Mouse (Mus musculus): ENCODE data around the gene Shoc2. TPM values are rescaled to one million over a fixed set of nuclear protein-coding genes. Genes with fewer than 3 reads are reported as not detected.
"Not testable (repeated sequence)": the region's sequence is repeated elsewhere in the genome, so short reads cannot be mapped to it uniquely, and the experiment has no call there.

The Shoc2 gene
- polyA plus RNA-seq, 1 experiment from 2014 or later, result 55.2 TPM

DNA sequence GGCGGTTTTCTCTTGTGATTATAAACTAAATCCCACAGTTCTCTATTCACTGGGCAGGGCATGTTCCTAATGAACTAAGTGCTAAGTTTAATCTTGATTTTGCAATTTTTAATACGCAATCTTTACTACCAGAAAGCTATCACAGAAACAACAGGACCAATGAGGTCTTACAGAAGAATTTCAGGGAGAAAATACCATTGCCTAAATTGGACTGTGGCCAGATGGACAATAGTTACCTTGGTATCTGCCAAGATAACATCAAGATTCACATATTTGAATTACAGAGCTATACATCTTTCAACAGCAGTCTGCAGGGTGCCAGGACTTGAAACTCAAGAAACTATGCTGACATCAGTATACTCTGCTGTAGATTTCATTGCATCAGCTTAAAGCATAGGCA, 1.8 kb upstream of the Shoc2 start:
- H3K4me2 ChIP-seq (replicated peaks), result no peak overlapping the region; the same call in 1 of the 2 replicates
- no peak overlapping the region for H3K9ac ChIP-seq (replicated peaks)
- peaks cover 25% of the 10 kb centered on the region for H3K4me1 ChIP-seq
- H3K9me3 ChIP-seq, result no peaks in the 10 kb centered on the region
- no peaks in the 10 kb centered on the region for H3K27me3 ChIP-seq
- WGBS, result 96% methylated on average over 2 of the region's 2 CpGs
- H3K36me3 ChIP-seq, result peaks cover 16% of the 10 kb centered on the region
- no peak overlapping the region for H3K4me3 ChIP-seq
- ATAC-seq (replicated peaks), result no peak
- no peak overlapping the region for H3K27ac ChIP-seq (replicated peaks)

DNA sequence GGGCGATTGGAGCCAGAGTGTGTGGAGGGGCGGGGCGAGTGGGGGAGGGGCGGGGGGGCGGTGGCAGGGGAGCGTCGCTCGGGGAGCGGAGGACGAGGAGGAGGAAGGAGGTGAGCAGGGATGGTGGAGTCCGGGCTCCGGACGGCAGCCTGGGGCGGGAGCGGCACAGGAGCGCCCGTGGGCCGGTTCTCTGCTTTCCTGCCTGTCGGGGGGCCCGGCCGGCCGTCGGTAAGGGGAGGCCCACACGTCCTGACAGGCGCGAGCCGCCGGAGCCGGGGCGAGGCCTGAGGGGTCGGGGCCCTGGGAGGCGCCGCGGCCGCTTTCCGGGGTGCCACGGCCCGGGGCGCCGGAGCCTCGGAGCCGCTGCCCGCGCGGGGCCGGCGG, 672 bp downstream of the Shoc2 start:
- under 1% methylated on average over 43 of the region's 47 CpGs for WGBS
- Histone ChIP-seq H3K9me3 (no peaks in the 10 kb centered on the region), H3K4me3 (peak overlapping the region; percentile 99), H3K4me1 (peaks cover 34% of the 10 kb centered on the region), H3K27me3 (no peaks in the 10 kb centered on the region), H3K4me2 (replicated peaks) (peak overlapping the region; percentile 65), H3K9ac (replicated peaks) (peak overlapping the region; percentile 96), H3K27ac (replicated peaks) (peak overlapping the region; percentile 95), H3K36me3 (no peaks in the 10 kb centered on the region)
- no peak; the same call in 1 of the 2 replicates for ATAC-seq (replicated peaks)

DNA sequence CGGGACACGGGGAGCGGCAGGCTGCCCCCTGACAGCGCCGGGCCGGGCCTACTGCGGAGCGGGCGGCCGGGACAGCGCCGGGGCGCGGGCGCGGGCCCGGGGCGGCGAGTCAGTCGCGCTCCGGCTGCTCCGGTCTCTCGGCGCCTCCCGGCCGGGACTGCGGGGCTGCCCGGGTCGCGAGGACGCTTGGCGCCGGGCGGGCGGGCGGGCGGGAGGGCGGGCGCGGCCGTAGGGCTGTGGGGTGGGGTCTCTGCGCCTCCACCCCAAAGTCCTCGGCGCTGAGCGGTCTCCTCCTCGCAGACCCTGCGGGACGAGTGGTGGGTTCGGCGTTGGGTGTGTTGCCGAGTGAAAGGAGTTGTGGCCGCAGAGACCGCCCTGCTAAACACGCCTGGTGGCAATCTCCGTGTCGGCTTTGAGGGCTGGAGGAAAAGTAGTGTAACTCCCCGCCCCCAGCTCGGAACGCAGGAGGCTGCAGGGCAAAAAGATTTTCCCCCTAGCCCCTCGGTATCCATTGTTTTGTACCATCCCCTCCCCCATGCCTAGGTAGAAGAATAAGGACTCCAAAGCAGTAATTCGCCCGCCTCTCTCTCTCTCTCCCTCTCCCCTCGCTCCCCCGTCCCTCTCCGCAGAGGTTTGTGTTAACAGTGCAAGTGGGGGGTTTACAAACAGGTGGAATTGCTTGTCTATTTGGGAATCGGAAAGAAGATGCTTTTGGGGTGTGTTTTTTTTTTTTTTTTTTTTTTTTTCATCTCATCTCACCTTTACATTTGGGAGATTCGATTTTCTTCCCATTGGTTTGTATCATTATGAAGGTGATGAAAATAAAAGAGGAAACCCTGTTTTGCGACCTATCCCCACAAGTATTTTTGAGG, 1.3 kb downstream of the Shoc2 start:
- Histone ChIP-seq H3K4me2 (replicated peaks) (peak overlapping the region; percentile 65), H3K27me3 (no peaks in the 10 kb centered on the region), H3K9me3 (no peaks in the 10 kb centered on the region), H3K4me1 (peaks cover 34% of the 10 kb centered on the region), H3K36me3 (no peaks in the 10 kb centered on the region), H3K4me3 (peak overlapping the region; percentile 99), H3K27ac (replicated peaks) (peak overlapping the region; percentile 95), H3K9ac (replicated peaks) (peak overlapping the region; percentile 96)
- peak; percentile 3 for ATAC-seq (replicated peaks)
- 1% methylated on average over 62 of the region's 69 CpGs for WGBS

DNA sequence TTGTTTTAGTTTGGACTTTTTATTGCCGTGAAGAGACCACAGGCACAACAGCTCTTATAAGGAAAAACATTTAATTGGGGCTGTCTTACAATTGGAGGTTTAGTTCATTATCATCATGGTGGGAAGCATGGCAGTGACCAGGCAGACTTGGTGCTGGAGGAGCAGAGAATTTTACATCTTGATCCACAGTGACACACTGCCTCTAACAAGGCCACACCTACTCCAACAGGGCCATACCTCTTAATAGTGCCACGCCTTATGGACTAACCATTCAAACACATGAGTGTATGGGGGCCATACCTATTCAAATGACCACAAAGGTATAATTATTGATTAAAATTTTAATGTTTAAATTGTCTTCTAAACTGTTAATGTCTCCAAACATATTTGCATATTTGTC, 13.4 kb downstream of the Shoc2 start:
- Histone ChIP-seq H3K4me3 (no peak overlapping the region), H3K27me3 (no peaks in the 10 kb centered on the region), H3K27ac (replicated peaks) (no peak overlapping the region), H3K9me3 (no peaks in the 10 kb centered on the region), H3K4me1 (peaks cover 3% of the 10 kb centered on the region; the same call in 1 of the 2 replicates), H3K4me2 (replicated peaks) (no peak overlapping the region), H3K9ac (replicated peaks) (no peak overlapping the region), H3K36me3 (no peaks in the 10 kb centered on the region)
- 86% methylated on average over 2 of the region's 2 CpGs for WGBS
- ATAC-seq (replicated peaks), result no peak

DNA sequence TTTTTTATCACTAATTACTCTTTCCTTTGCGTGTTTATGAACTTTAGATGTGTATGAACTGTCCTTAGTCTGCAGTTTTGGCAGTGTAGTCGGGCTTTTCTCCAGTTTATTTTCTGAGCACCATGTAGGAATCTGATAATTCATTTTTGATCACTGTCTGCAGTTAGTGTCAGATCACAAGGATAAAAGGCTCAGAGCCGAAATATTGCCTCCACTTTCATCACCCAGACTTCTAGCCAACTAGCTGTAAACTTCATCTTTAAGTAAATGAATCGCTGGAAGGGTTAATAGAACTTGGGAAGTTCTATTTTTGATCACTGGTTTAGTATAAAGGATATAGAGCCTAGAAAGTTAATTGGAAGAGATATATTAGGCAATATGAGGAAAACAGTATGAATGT, 18.4 kb downstream of the Shoc2 start:
- 92% methylated on average over 4 of the region's 4 CpGs for WGBS
- Histone ChIP-seq H3K9me3 (no peaks in the 10 kb centered on the region), H3K27me3 (no peaks in the 10 kb centered on the region), H3K27ac (replicated peaks) (no peak overlapping the region), H3K4me3 (no peak overlapping the region), H3K9ac (replicated peaks) (no peak overlapping the region), H3K4me2 (replicated peaks) (no peak overlapping the region), H3K36me3 (no peaks in the 10 kb centered on the region), H3K4me1 (no peaks in the 10 kb centered on the region; the same call in 1 of the 2 replicates)
- ATAC-seq (replicated peaks), result no peak

DNA sequence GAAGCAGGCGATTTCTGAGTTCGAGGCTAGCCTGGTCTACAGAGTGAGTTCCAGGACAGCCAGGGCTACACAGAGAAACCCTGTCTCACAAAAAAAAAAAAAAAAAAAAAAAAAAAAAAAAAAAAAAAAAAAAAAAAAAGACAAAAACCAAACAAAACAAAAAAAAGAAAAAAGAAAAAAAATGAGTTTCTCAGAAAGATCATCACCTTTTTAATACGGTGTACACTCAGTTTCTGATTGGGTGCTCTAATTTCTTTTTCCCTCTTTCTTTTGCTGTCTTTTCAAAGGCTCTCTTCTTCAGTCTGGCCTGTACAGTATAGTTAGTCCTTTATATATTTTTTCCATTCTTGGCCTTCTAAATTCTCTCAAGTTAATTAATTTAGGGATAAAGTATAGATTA, 20.2 kb downstream of the Shoc2 start:
- H3K4me2 ChIP-seq (replicated peaks); H3K4me3 ChIP-seq; H3K27ac ChIP-seq (replicated peaks); ATAC-seq (replicated peaks); H3K4me1 ChIP-seq; H3K36me3 ChIP-seq; H3K27me3 ChIP-seq; H3K9ac ChIP-seq (replicated peaks); H3K9me3 ChIP-seq: not testable (repeated sequence)
- 94% methylated on average over 3 of the region's 3 CpGs for WGBS

- H3K4me2 ChIP-seq (replicated peaks), result no peak overlapping the region
- 86% methylated on average over 10 of the region's 10 CpGs for WGBS
Observed at GRCm38 (mm10) chr19:53964910-53965633, 21.0 kb downstream of the Shoc2 start.

DNA sequence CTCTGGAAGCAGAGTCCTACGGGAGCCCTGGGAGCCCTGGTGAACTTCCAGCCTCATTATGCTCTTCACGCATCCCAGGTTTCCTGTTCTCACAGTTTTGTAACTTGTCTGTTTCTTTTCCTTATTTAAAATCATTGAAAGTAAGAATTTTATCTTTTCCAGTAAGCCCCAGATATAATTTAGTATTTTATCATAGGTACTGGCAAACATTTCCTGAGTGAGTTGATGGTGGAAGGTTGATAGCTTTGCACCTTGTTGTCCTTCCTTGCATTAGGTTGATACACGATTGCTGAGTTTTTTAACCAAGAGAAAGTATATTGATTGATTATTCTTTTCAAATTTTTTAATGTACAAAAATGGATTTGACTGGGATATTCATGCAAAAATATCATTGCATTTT, 25.1 kb downstream of the Shoc2 start:
- Histone ChIP-seq H3K9me3 (no peaks in the 10 kb centered on the region), H3K27me3 (no peaks in the 10 kb centered on the region), H3K9ac (replicated peaks) (no peak overlapping the region), H3K4me1 (no peaks in the 10 kb centered on the region), H3K4me3 (no peak overlapping the region), H3K36me3 (no peaks in the 10 kb centered on the region), H3K4me2 (replicated peaks) (no peak overlapping the region), H3K27ac (replicated peaks) (no peak overlapping the region)
- no peak for ATAC-seq (replicated peaks)
- WGBS, result 93% methylated on average over 3 of the region's 3 CpGs

More at GRCm38 (mm10) chr19:53964910-53965633, 21.0 kb downstream of the Shoc2 start:
- H3K9me3 ChIP-seq, result no peaks in the 10 kb centered on the region
- no peaks in the 10 kb centered on the region for H3K36me3 ChIP-seq
- H3K4me3 ChIP-seq, result no peak overlapping the region
- no peak for ATAC-seq (replicated peaks)
- H3K9ac ChIP-seq (replicated peaks), result no peak overlapping the region
- no peaks in the 10 kb centered on the region; the same call in 1 of the 2 replicates for H3K4me1 ChIP-seq
- no peaks in the 10 kb centered on the region for H3K27me3 ChIP-seq
- H3K27ac ChIP-seq (replicated peaks), result no peak overlapping the region

- ATAC-seq (replicated peaks), result no peak
- H3K27ac ChIP-seq (replicated peaks), result no peak overlapping the region
- no peaks in the 10 kb centered on the region for H3K4me1 ChIP-seq
- no peak overlapping the region for H3K4me3 ChIP-seq
- no peak overlapping the region for H3K4me2 ChIP-seq (replicated peaks)
- H3K9me3 ChIP-seq, result no peaks in the 10 kb centered on the region
- no peaks in the 10 kb centered on the region for H3K36me3 ChIP-seq
- no peaks in the 10 kb centered on the region for H3K27me3 ChIP-seq
- WGBS, result 91% methylated on average over 7 of the region's 7 CpGs
- no peak overlapping the region for H3K9ac ChIP-seq (replicated peaks)
Observed at GRCm38 (mm10) chr19:53971938-53972337, 27.8 kb downstream of the Shoc2 start.

DNA sequence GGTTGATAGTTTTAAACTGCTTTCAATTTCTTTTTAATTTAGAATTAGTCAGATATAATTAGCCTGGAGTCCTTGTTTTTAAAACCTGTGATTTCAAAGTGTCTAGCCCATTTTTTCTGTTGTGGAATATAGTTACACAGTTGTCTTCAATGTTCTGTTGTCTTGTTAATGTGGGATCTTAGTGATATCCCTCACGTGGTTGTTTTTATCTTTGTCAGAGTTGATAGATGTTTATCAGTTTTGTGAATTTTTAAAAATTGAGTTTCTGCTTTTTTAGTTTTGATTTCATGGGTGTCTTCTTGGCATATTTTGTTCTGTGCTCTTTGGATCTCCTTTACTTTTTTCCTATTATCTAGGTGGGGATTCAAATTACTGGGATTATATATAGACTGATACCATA, 29.6 kb downstream of the Shoc2 start:
- ATAC-seq (replicated peaks), result no peak

GRCm38 (mm10) chr19:53982041-53982440, 37.9 kb downstream of the Shoc2 start:
- H3K36me3 ChIP-seq, result 0 out of 2 replicates have a peak, but pooled peaks cover 3% of the 10 kb centered on the region
- no peak overlapping the region for H3K4me3 ChIP-seq
- WGBS, result 74% methylated on average over 3 of the region's 3 CpGs
- no peak overlapping the region for H3K9ac ChIP-seq (replicated peaks)
- no peak for ATAC-seq (replicated peaks)
- H3K27me3 ChIP-seq, result no peaks in the 10 kb centered on the region
- H3K27ac ChIP-seq (replicated peaks), result no peak overlapping the region
- no peaks in the 10 kb centered on the region for H3K9me3 ChIP-seq
- H3K4me2 ChIP-seq (replicated peaks), result no peak overlapping the region
- H3K4me1 ChIP-seq, result no peaks in the 10 kb centered on the region

More for the DNA sequence above, 29.6 kb downstream of the Shoc2 start:
- Histone ChIP-seq H3K4me2 (replicated peaks) (no peak overlapping the region), H3K27ac (replicated peaks) (no peak overlapping the region), H3K4me1 (no peaks in the 10 kb centered on the region), H3K27me3 (no peaks in the 10 kb centered on the region), H3K36me3 (0 out of 2 replicates have a peak, but pooled peaks cover 3% of the 10 kb centered on the region), H3K9me3 (no peaks in the 10 kb centered on the region), H3K9ac (replicated peaks) (no peak overlapping the region), H3K4me3 (no peak overlapping the region)
- WGBS, result 92% methylated on average over 1 of the region's 1 CpGs

GRCm38 (mm10) chr19:53983336-53983735, 39.2 kb downstream of the Shoc2 start:
- no peak for ATAC-seq (replicated peaks)
- peaks cover 9% of the 10 kb centered on the region for H3K36me3 ChIP-seq
- H3K27me3 ChIP-seq, result no peaks in the 10 kb centered on the region
- H3K9me3 ChIP-seq, result no peaks in the 10 kb centered on the region
- no peak overlapping the region for H3K4me3 ChIP-seq
- H3K4me2 ChIP-seq (replicated peaks), result no peak overlapping the region
- no peak overlapping the region for H3K9ac ChIP-seq (replicated peaks)
- H3K27ac ChIP-seq (replicated peaks), result no peak overlapping the region
- 84% methylated on average over 1 of the region's 1 CpGs for WGBS
- no peaks in the 10 kb centered on the region for H3K4me1 ChIP-seq
